Mouse (Mus musculus) C2C12 (cell line): ENCODE data around the gene Tctex1d4.

Experiments
- CTCF ChIP-seq: IDR thresholded peaks from one replicate; pipeline ENCODE4 v1.5.1; 2011; ENCODE audit not compliant: control insufficient read depth, insufficient read depth, insufficient read length
- FOSL1 ChIP-seq: IDR thresholded peaks from one replicate; pipeline ENCODE4 v1.8.0; 2011; ENCODE audit warnings: mild to moderate bottlenecking, low read length; ENCODE audit not compliant: poor library complexity, insufficient read depth, severe bottlenecking
- MAX ChIP-seq: IDR thresholded peaks from one replicate; pipeline ENCODE4 v1.6.1; 2011; ENCODE audit warnings: mild to moderate bottlenecking, control low read depth
- MYOG ChIP-seq: IDR thresholded peaks from one replicate; pipeline ENCODE4 v1.6.1; 2011; ENCODE audit not compliant: control insufficient read depth, insufficient read length; ENCODE audit errors: extremely low read depth
- USF1 ChIP-seq: IDR thresholded peaks from one replicate; pipeline ENCODE4 v1.6.1; 2011; ENCODE audit warnings: low read depth, mild to moderate bottlenecking, control low read depth, moderate library complexity

DNA sequence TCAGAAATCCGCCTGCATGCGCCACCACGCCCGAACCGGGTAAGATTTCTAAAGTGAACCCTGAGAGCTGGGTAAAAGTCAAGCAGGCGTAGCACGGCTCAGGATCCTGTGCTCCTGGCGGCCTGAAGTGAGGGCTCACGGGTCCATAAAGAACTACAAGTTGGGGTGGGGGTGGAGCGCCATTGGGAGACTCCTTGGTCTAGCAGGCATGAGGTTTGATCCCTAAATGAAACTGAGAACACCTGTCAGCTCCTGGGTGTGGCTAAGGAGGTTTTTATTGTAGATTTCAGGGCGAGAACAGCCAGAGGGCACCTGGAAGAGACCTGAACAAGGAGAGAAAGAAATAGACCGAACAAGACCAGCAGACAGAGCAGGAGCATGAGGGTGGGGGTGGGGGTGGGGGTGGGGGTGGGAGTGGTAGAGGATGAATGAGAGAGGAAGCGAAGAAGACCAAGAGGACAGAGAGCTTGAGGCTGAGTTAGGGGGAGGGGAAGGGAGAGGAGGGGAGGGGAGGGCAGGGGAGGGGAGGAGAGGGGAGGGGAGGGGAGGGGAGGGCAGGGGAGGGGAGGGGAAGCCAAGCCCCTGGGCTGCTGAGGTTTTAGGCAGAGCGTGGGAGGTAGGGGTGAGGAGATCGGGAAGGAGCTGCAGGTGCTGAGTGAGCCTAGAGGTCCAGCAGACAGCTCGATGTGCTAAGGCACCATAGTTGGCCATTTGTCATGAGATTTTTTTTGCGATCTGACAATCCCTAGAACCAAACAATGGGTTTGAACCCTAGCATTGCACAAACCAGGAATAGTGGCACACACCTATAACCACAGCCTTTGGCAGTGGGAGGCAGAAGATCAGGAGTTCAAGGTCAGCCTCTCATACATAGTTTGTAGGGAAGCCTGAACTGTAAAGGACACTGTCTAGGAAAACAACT is 12.0 kb downstream of the Tctex1d4 start:
- TF ChIP-seq CTCF (no peak), USF1 (no peak), MYOG (no peak), FOSL1 (no peak), MAX (no peak)
